Mouse (Mus musculus): ENCODE measurements at regions not wholly inside any gene's neighbourhood (a gene's known extent, or its start where the extent isn't known, plus 50 kb on each side); places are given as distances from the start of the nearest gene placed in this dataset.

GRCm38 (mm10) chr9:115361191-115361590, 51.0 kb upstream of the Stt3b start:
- DNase-seq (ENCODE audit: low read depth, low spot score) = no peak

GRCm38 (mm10) chr9:115361881-115362280, 51.7 kb upstream of the Stt3b start:
- DNase-seq (ENCODE audit: low read depth, low spot score) = no peak

DNA sequence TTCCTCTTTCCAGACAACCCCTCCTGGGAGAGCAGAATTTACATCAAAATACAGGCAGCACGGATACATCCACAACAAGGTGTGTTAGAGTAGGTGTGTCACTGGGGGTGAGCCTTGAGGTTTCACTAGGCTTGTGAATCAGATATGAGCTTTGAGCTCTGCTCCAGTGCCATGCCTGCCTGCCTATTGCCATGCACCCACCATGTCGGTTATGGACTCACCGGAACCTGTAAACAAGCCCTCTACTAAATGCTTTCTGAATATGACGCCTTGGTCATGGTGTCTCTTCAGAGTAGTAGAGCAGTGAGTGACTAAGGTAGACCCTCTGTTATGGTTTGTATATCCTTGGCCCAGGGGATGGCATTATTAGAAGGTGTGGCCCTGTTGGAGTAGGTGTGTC, 52.3 kb upstream of the Stt3b start:
- DNase-seq (ENCODE audit: low read depth, low spot score) = no peak

DNA sequence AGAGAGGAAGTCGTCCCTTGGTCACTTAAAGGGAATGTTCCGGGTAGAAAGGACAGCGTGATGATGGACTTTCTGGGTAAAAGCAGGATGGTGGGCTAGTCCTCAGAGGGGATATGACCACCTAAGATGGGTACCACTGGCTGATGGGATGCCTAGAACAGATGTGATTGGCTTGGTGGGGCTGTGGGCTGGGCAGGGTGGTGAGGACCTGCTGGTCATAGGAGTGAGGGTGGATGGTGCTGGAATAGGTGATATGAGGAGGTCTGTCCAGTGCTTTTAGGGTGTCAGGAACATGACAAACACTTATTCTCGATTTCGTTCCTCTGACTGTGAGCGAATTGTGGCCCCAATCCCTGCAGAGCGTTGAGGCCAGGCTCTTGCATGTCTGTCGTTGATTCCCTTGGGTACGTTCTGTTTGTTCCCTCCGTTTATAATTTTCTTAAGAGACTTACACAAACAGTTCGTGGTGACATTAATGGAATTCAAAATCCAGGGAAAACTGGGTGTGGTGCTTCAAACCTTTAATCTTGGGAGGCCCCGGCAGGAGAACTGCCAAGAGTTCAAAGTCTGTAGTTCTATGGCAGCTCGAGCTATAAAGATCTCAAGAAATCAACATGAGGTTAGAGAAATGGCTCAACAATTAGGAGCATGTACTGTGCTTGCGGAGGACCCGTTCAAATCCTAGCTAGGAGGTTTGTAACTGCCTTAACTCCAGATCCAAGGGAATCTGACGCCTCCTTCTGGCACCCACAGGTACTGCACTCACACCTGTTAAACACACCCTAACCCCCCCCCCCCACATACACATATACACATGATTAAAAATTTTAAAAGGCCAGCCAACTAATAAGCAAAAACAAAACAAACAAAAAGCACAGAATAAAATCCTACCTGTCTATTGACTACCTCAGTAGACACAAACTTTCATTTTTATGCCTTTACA, 55.0 kb upstream of the Stt3b start:
- DNase-seq (ENCODE audit: low read depth, low spot score) = no peak

GRCm38 (mm10) chr9:115367808-115368207, 57.6 kb upstream of the Stt3b start:
- DNase-seq (ENCODE audit: low read depth, low spot score) = no peak

GRCm38 (mm10) chr9:115380276-115380675, 70.1 kb upstream of the Stt3b start:
- no peak for DNase-seq (ENCODE audit: low read depth, low spot score)

DNA sequence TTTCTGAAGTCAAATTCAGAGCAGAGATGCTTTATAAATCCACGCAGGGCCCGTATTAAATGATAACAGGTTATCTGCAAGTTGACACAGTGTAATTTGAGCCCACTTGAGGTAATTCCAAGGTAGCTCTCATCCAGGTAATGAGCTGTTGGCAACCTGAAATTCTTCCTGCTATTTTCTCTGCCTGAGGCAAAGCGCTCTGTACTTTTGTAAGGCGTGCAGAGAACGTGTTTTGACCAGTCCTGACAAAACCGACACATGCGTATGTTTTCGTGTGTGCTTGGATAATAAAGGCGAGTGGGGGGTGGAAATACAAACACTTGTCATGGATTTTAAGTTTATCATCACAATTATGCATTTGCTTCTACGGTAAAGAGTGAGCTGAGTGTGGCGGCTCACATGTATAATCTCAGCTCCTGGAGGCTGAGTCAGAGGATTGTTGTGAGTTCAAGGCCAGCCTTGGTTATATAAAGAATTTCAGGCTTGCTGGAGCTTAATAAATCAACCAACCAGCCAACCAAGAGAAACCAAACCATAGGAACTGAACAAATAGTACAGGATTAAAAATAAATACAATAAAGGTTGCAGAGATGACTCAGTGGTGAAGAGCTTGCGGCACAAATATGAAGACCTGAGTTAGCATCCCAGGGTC, 72.7 kb upstream of the Stt3b start:
- no peak for DNase-seq (ENCODE audit: low read depth, low spot score)

- no peak for DNase-seq (ENCODE audit: low read depth, low spot score)
These were observed 73.7 kb upstream of the Stt3b start for GRCm38 (mm10) chr9:115383935-115384334.

GRCm38 (mm10) chr9:115384345-115384744, 74.1 kb upstream of the Stt3b start:
- DNase-seq (ENCODE audit: low read depth, low spot score) = no peak

GRCm38 (mm10) chr9:115387471-115388360, 77.5 kb upstream of the Stt3b start:
- no peak for DNase-seq (ENCODE audit: low read depth, low spot score)

- no peak for DNase-seq (ENCODE audit: low read depth, low spot score)
These were observed 78.1 kb upstream of the Stt3b start for GRCm38 (mm10) chr9:115388361-115388759.

GRCm38 (mm10) chr9:115389082-115389481, 78.9 kb upstream of the Stt3b start:
- no peak for DNase-seq (ENCODE audit: low read depth, low spot score)

GRCm38 (mm10) chr9:115390880-115391281, 80.7 kb upstream of the Stt3b start:
- no peak for DNase-seq (ENCODE audit: low read depth, low spot score)

DNA sequence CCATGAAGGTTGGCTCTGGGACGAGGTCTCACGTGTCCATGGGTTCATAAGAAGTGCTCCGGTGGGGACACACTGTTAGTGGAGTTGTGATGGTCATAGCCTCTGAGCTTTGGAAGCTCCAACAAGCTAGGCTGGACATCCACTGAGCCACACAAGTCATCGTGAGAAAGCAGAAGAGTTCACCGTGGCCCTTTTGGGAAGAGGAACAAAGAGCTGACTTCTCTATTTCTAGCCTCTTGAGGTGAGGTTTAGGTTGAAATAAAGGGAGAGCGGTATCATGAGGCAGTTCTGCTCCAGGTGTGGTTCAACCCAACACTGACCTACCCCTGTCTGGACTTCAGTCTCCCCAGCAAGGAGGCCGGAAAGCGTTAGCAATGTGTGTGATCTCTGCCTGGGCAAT, 85.3 kb upstream of the Stt3b start:
- no peak for DNase-seq (ENCODE audit: low read depth, low spot score)

GRCm38 (mm10) chr9:115400461-115400860, 90.2 kb upstream of the Stt3b start:
- no peak for DNase-seq (ENCODE audit: low read depth, low spot score)

GRCm38 (mm10) chr9:115401405-115402151, 91.4 kb upstream of the Stt3b start:
- DNase-seq (ENCODE audit: low read depth, low spot score) = no peak

- no peak for DNase-seq (ENCODE audit: low read depth, low spot score)
These were observed 92.4 kb upstream of the Stt3b start for GRCm38 (mm10) chr9:115402661-115403060.

- no peak for DNase-seq (ENCODE audit: low read depth, low spot score)
These were observed 93.2 kb upstream of the Stt3b start for GRCm38 (mm10) chr9:115403354-115403968.

DNA sequence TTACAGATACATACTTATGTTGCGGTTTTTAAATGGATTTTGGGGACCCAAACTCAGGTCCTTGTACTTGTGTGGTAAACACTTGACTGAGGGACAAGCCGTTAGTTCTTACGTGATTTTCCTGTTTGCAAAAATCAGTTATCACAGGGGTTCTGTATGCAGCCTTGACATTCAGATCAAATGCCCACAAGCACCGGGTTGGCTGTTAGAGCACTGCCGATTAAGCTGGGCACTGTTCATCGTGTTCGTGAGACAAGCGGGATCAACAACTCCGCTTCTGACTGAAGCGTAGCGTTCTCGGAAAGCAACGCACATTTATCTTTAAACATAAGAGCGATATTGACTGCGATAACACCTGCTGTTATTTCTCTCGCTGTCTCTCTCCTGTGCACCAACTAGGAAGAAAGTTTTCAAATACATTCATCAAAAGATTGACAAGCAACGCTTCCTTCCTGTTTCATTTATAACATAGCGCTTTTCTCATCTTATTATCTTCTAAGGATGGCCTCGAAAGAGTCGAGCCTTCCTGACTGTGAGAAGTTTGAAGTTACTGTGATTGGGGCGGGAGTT, 97.8 kb upstream of the Stt3b start:
- no peak for DNase-seq (ENCODE audit: low read depth, low spot score)

GRCm38 (mm10) chr9:115408886-115409285, 98.7 kb upstream of the Stt3b start:
- DNase-seq (ENCODE audit: low read depth, low spot score) = no peak

Data from telencephalon, adult 2 months (tissue).